Mouse (Mus musculus): ENCODE measurements around the gene Ehbp1.

Ehbp1 gene

GRCm38 (mm10) chr11:22055908-22056307 lies 286.2 kb downstream of the Ehbp1 start:
- no peak for ATAC-seq (ENCODE audit: low TSS enrichment)

- ATAC-seq (ENCODE audit: low TSS enrichment): no peak
Observed at GRCm38 (mm10) chr11:22053034-22053668, 288.9 kb downstream of the Ehbp1 start.

- no peak for ATAC-seq (ENCODE audit: low TSS enrichment)
Observed at GRCm38 (mm10) chr11:22050864-22051263, 291.2 kb downstream of the Ehbp1 start.

GRCm38 (mm10) chr11:22039854-22040426 lies 302.2 kb downstream of the Ehbp1 start:
- ATAC-seq (ENCODE audit: low TSS enrichment): no peak

GRCm38 (mm10) chr11:22034564-22035105 lies 307.5 kb downstream of the Ehbp1 start:
- ATAC-seq (ENCODE audit: low TSS enrichment): no peak

- ATAC-seq (ENCODE audit: low TSS enrichment): no peak
Observed at GRCm38 (mm10) chr11:22033582-22033981, 308.5 kb downstream of the Ehbp1 start.

GRCm38 (mm10) chr11:22020602-22021001 lies 321.5 kb downstream of the Ehbp1 start:
- no peak for ATAC-seq (ENCODE audit: low TSS enrichment)

GRCm38 (mm10) chr11:22017444-22017843 lies 324.6 kb downstream of the Ehbp1 start:
- peak; percentile 76 for ATAC-seq (ENCODE audit: low TSS enrichment)

GRCm38 (mm10) chr11:22016341-22016740 lies 325.8 kb downstream of the Ehbp1 start:
- ATAC-seq (ENCODE audit: low TSS enrichment): no peak

GRCm38 (mm10) chr11:22008817-22009216 lies 333.3 kb downstream of the Ehbp1 start:
- no peak for ATAC-seq (ENCODE audit: low TSS enrichment)

- no peak for ATAC-seq (ENCODE audit: low TSS enrichment)
Observed at GRCm38 (mm10) chr11:22008129-22008596, 333.9 kb downstream of the Ehbp1 start.

GRCm38 (mm10) chr11:22007781-22008110 lies 334.3 kb downstream of the Ehbp1 start:
- no peak for ATAC-seq (ENCODE audit: low TSS enrichment)

- 0 out of 2 replicates have a peak, but pooled peaks have one; percentile 35 for ATAC-seq (ENCODE audit: low TSS enrichment)
Observed at GRCm38 (mm10) chr11:22007088-22007780, 334.9 kb downstream of the Ehbp1 start.

- no peak for ATAC-seq (ENCODE audit: low TSS enrichment)
Observed at GRCm38 (mm10) chr11:22006471-22007087, 335.5 kb downstream of the Ehbp1 start.

- ATAC-seq (ENCODE audit: low TSS enrichment): no peak
Observed at GRCm38 (mm10) chr11:22005281-22005870, 336.7 kb downstream of the Ehbp1 start.

GRCm38 (mm10) chr11:22004331-22004841 lies 337.7 kb downstream of the Ehbp1 start:
- no peak for ATAC-seq (ENCODE audit: low TSS enrichment)

GRCm38 (mm10) chr11:22003341-22003981 lies 338.6 kb downstream of the Ehbp1 start:
- no peak for ATAC-seq (ENCODE audit: low TSS enrichment)

GRCm38 (mm10) chr11:22002783-22003340 lies 339.2 kb downstream of the Ehbp1 start, which contains the start of gene Otx1:
TSS of gene Otx1 (minus strand) at chr11:22002897.
- no peak for ATAC-seq (ENCODE audit: low TSS enrichment)

- no peak for ATAC-seq (ENCODE audit: low TSS enrichment)
Observed at GRCm38 (mm10) chr11:22002062-22002782, 339.9 kb downstream of the Ehbp1 start.
